Mouse (Mus musculus): Measurements from ENCODE around the gene Atcay. TPM values are rescaled to one million over a fixed set of nuclear protein-coding genes. Genes with fewer than 3 reads are reported as not detected.

Gene Atcay
- polyA plus RNA-seq, 1 experiment from 2014 or later, result 33.7 TPM

Small RNA genes lying within 50 kb of the gene (microRNA-seq; reads per million reads assigned to microRNA genes)
- gene Mir3057, result 13.8 reads per million, percentile 25 among the genes with 10 or more reads in this experiment

Other genes starting within 250 kb of the Atcay start
- 10.1 and 10.7 TPM in 2 replicates for gene Gng7, start 215.9 kb downstream of the Atcay start, polyA plus RNA-seq (2016; fragmentation: Nextera tagmentation; extraction: Ambion mirVana)
- 16.4 and 16.7 TPM in 2 replicates for gene Diras1, start 205.2 kb downstream of the Atcay start, polyA plus RNA-seq (2016; fragmentation: Nextera tagmentation; extraction: Ambion mirVana)
- 33.8 and 37.0 TPM in 2 replicates for gene Slc39a3, start 193.4 kb downstream of the Atcay start, polyA plus RNA-seq (2016; fragmentation: Nextera tagmentation; extraction: Ambion mirVana)
- gene Sgta, start 170.7 kb downstream of the Atcay start, polyA plus RNA-seq (2016; fragmentation: Nextera tagmentation; extraction: Ambion mirVana), result 259 and 269 TPM in 2 replicates
- 57.5 and 58.0 TPM in 2 replicates for gene Thop1, start 160.8 kb downstream of the Atcay start, polyA plus RNA-seq (2016; fragmentation: Nextera tagmentation; extraction: Ambion mirVana)
- gene Creb3l3, start 132.0 kb downstream of the Atcay start, polyA plus RNA-seq (2016; fragmentation: Nextera tagmentation; extraction: Ambion mirVana), result 0.12 and 0.46 TPM in 2 replicates
- 223 and 232 TPM in 2 replicates for gene Map2k2, start 124.9 kb downstream of the Atcay start, polyA plus RNA-seq (2016; fragmentation: Nextera tagmentation; extraction: Ambion mirVana)
- gene Zbtb7a, start 95.6 kb downstream of the Atcay start, polyA plus RNA-seq (2016; fragmentation: Nextera tagmentation; extraction: Ambion mirVana), result 17.7 and 18.2 TPM in 2 replicates
- 56.7 and 59.2 TPM in 2 replicates for gene Pias4, start 62.9 kb downstream of the Atcay start, polyA plus RNA-seq (2016; fragmentation: Nextera tagmentation; extraction: Ambion mirVana)
- 539 TPM in 2 replicates for gene Eef2, start 54.2 kb downstream of the Atcay start, polyA plus RNA-seq (2016; fragmentation: Nextera tagmentation; extraction: Ambion mirVana)
- 86.4 and 94.5 TPM in 2 replicates for gene Dapk3, start 47.8 kb downstream of the Atcay start, polyA plus RNA-seq (2016; fragmentation: Nextera tagmentation; extraction: Ambion mirVana)
- gene 4930442H23Rik, start 47.0 kb downstream of the Atcay start, polyA plus RNA-seq (2016; fragmentation: Nextera tagmentation; extraction: Ambion mirVana), result not detected in 2 replicates
- gene Nmrk2, start 28.8 kb downstream of the Atcay start, polyA plus RNA-seq (2016; fragmentation: Nextera tagmentation; extraction: Ambion mirVana), result not detected in 2 replicates
- 14.0 and 15.6 TPM in 2 replicates for gene Zfr2, start 2.3 kb upstream of the Atcay start, polyA plus RNA-seq (2016; fragmentation: Nextera tagmentation; extraction: Ambion mirVana)
- 6.3 and 6.8 TPM in 2 replicates for gene Matk, start 22.1 kb upstream of the Atcay start, polyA plus RNA-seq (2016; fragmentation: Nextera tagmentation; extraction: Ambion mirVana)
- 142 and 155 TPM in 2 replicates for gene Mrpl54, start 36.1 kb upstream of the Atcay start, polyA plus RNA-seq (2016; fragmentation: Nextera tagmentation; extraction: Ambion mirVana)
- 36.9 and 38.1 TPM in 2 replicates for gene Apba3, start 36.1 kb upstream of the Atcay start, polyA plus RNA-seq (2016; fragmentation: Nextera tagmentation; extraction: Ambion mirVana)
- gene Tjp3, start 60.7 kb upstream of the Atcay start, polyA plus RNA-seq (2016; fragmentation: Nextera tagmentation; extraction: Ambion mirVana), result 5.4 and 6.8 TPM in 2 replicates
- gene Pip5k1c, start 62.1 kb upstream of the Atcay start, polyA plus RNA-seq (2016; fragmentation: Nextera tagmentation; extraction: Ambion mirVana), result 97.3 and 103 TPM in 2 replicates
- 53.3 and 54.5 TPM in 2 replicates for gene Cactin, start 90.3 kb upstream of the Atcay start, polyA plus RNA-seq (2016; fragmentation: Nextera tagmentation; extraction: Ambion mirVana)
- gene Tbxa2r, start 97.9 kb upstream of the Atcay start, polyA plus RNA-seq (2016; fragmentation: Nextera tagmentation; extraction: Ambion mirVana), result 2.7 and 3.1 TPM in 2 replicates
- gene Gipc3, start 112.4 kb upstream of the Atcay start, polyA plus RNA-seq (2016; fragmentation: Nextera tagmentation; extraction: Ambion mirVana), result not detected in 2 replicates
- gene Hmg20b, start 119.6 kb upstream of the Atcay start, polyA plus RNA-seq (2016; fragmentation: Nextera tagmentation; extraction: Ambion mirVana), result 92.0 and 93.4 TPM in 2 replicates
- gene Mfsd12, start 126.7 kb upstream of the Atcay start, polyA plus RNA-seq (2016; fragmentation: Nextera tagmentation; extraction: Ambion mirVana), result 11.4 and 12.9 TPM in 2 replicates
- 0.52 and 0.88 TPM in 2 replicates for gene 4930404N11Rik, start 135.0 kb upstream of the Atcay start, polyA plus RNA-seq (2016; fragmentation: Nextera tagmentation; extraction: Ambion mirVana)
- gene Fzr1, start 147.7 kb upstream of the Atcay start, polyA plus RNA-seq (2016; fragmentation: Nextera tagmentation; extraction: Ambion mirVana), result 132 and 134 TPM in 2 replicates
- 62.7 and 67.5 TPM in 2 replicates for gene Dohh, start 153.6 kb upstream of the Atcay start, polyA plus RNA-seq (2016; fragmentation: Nextera tagmentation; extraction: Ambion mirVana)
- gene Gm48551, start 153.6 kb upstream of the Atcay start, polyA plus RNA-seq (2016; fragmentation: Nextera tagmentation; extraction: Ambion mirVana), result 5.7 and 5.9 TPM in 2 replicates
- 1.1 and 2.4 TPM in 2 replicates for gene Gm48552, start 158.2 kb upstream of the Atcay start, polyA plus RNA-seq (2016; fragmentation: Nextera tagmentation; extraction: Ambion mirVana)
- 1.9 and 2.7 TPM in 2 replicates for gene Smim24, start 162.2 kb upstream of the Atcay start, polyA plus RNA-seq (2016; fragmentation: Nextera tagmentation; extraction: Ambion mirVana)
- gene Nfic, start 224.8 kb upstream of the Atcay start, polyA plus RNA-seq (2016; fragmentation: Nextera tagmentation; extraction: Ambion mirVana), result 30.9 and 31.5 TPM in 2 replicates